9 mouse cellular contexts compared by ENCODE assay signal in genomic region chr2:180272884-180273321, GRCm38 (mm10). TPM values are rescaled to one million over a fixed set of nuclear protein-coding genes. Genes with fewer than 3 reads are reported as not detected.
A peak's percentile ranks its signal among the peaks of the same experiment; 100 is the strongest.
DNase-seq lines count a peak whose midpoint lies in the region; ATAC-seq and TF ChIP-seq lines count a peak whose summit lies in the region.
"Had no signal": no experiment of that assay in that cellular context is flagged by ENCODE, and none has a peak within 500 bp of the region (broad histone marks: within the 10 kb centered on the region; RNA-seq: fewer than 3 reads in every experiment).

No protein-coding gene starts in this region.

- H3K4me2 ChIP-seq in heart, embryonic 11.5 days = peak overlapping the region; percentile 92
- peak overlapping the region; percentile 95 for H3K4me2 ChIP-seq in hindbrain, embryonic 14.5 days (replicated peaks)
- H3K4me2 ChIP-seq in liver, embryonic 16.5 days (ENCODE audit: low read depth, low read length) = peak overlapping the region; percentile 96

- peak overlapping the region; percentile 76 for H3K4me3 ChIP-seq in heart, embryonic 11.5 days (ENCODE audit: low read depth, low read length)
- peak overlapping the region; percentile 64 for H3K4me3 ChIP-seq in C2C12 (ENCODE audit: insufficient read depth, poor library complexity, severe bottlenecking)
- H3K4me3 ChIP-seq in hindbrain, embryonic 14.5 days (replicated peaks; ENCODE audit: low read length) = peak overlapping the region; percentile 92
- H3K4me3 ChIP-seq in liver, embryonic 16.5 days (ENCODE audit: low read depth, low read length) = peak overlapping the region; percentile 78
- H3K4me3 ChIP-seq in testis, adult 2 months (ENCODE audit: control insufficient read depth, low read depth, low read length) = peak overlapping the region; percentile 85

- H3K36me3 ChIP-seq in heart, embryonic 11.5 days (ENCODE audit: control insufficient read depth, insufficient read depth, low read length) = no peaks in the 10 kb centered on the region; the same call in 1 of the 2 replicates
- H3K36me3 ChIP-seq in C2C12 (ENCODE audit: control insufficient read depth, insufficient read depth) = peaks cover 3% of the 10 kb centered on the region
- H3K36me3 ChIP-seq in hindbrain, embryonic 14.5 days (replicated peaks; ENCODE audit: control insufficient read depth, insufficient read depth) = peaks cover 7% of the 10 kb centered on the region; the same call in 1 of the 2 replicates
- no peaks in the 10 kb centered on the region for H3K36me3 ChIP-seq in liver, embryonic 16.5 days (ENCODE audit: control insufficient read depth, insufficient read depth)
- no peaks in the 10 kb centered on the region for H3K36me3 ChIP-seq in testis, adult 2 months (ENCODE audit: control insufficient read depth, insufficient read depth, low read length)

- intact Hi-C loops in heart, postnatal 36 days (cut with DNase I) = loop anchor here (2.0 to 10.0 kb wide), 3 partner anchors 14 to 432 kb away; partner anchors contain the start of genes Dido1 and Taf4

- WGBS in heart, embryonic 11.5 days (ENCODE audit: insufficient replicate concordance) = under 1% methylated on average over 34 of the region's 37 CpGs
- 1% methylated on average over 20 of the region's 37 CpGs for WGBS in hindbrain, embryonic 14.5 days
- 1% methylated on average over 30 of the region's 37 CpGs for WGBS in liver, embryonic 16.5 days (ENCODE audit: insufficient replicate concordance)

- H3K9ac ChIP-seq in heart, embryonic 11.5 days (ENCODE audit: low read depth, low read length) = peak overlapping the region; percentile 78
- H3K9ac ChIP-seq in hindbrain, embryonic 14.5 days = peak overlapping the region; percentile 97
- H3K9ac ChIP-seq in liver, embryonic 16.5 days (ENCODE audit: low read depth, low read length) = peak overlapping the region; percentile 82

- peaks cover 49% of the 10 kb centered on the region for H3K4me1 ChIP-seq in heart, embryonic 11.5 days (ENCODE audit: control insufficient read depth, insufficient read depth, low read length)
- H3K4me1 ChIP-seq in hindbrain, embryonic 14.5 days (replicated peaks; ENCODE audit: control insufficient read depth, insufficient read depth, low read length) = peaks cover 28% of the 10 kb centered on the region
- peaks cover 37% of the 10 kb centered on the region for H3K4me1 ChIP-seq in liver, embryonic 16.5 days (ENCODE audit: control insufficient read depth, low read depth, low read length)
- peaks cover 9% of the 10 kb centered on the region for H3K4me1 ChIP-seq in testis, adult 2 months (ENCODE audit: control insufficient read depth, insufficient read depth, low read length)

- no peaks in the 10 kb centered on the region for H3K79me3 ChIP-seq in C2C12 (ENCODE audit: low read depth)

- TF ChIP-seq POLR2A in testis, adult 2 months (IDR thresholded peaks at IDR 0.05; ENCODE audit: control insufficient read depth, low read depth, low read length) = no peak

- H3ac ChIP-seq in C2C12 (ENCODE audit: control insufficient read depth, insufficient read length, low read depth) = peak overlapping the region; percentile 95

- ATAC-seq in heart, embryonic 11.5 days (replicated peaks; ENCODE audit: insufficient number of reproducible peaks, low FRiP score, low TSS enrichment) = peak; percentile 36
- ATAC-seq in hindbrain, embryonic 14.5 days (ENCODE audit: low FRiP score) = peak; percentile 29
- ATAC-seq in liver, embryonic 16.5 days (ENCODE audit: low read depth) = peak; percentile 43
- no peak for ATAC-seq in megakaryocyte-erythroid progenitor cell, adult 5-6 weeks (replicated peaks; ENCODE audit: low FRiP score, low TSS enrichment, poor library complexity, severe bottlenecking)

- H3K27me3 ChIP-seq in heart, embryonic 11.5 days (ENCODE audit: control insufficient read depth, insufficient read depth, low read length) = no peaks in the 10 kb centered on the region
- peaks cover 14% of the 10 kb centered on the region for H3K27me3 ChIP-seq in C2C12 (ENCODE audit: control insufficient read depth, insufficient read depth, insufficient read length)
- no peaks in the 10 kb centered on the region for H3K27me3 ChIP-seq in hindbrain, embryonic 14.5 days (ENCODE audit: control insufficient read depth, insufficient read depth, low read length)
- no peaks in the 10 kb centered on the region for H3K27me3 ChIP-seq in liver, embryonic 16.5 days (ENCODE audit: control insufficient read depth, insufficient read depth, low read depth, low read length)
- H3K27me3 ChIP-seq in testis, adult 2 months (ENCODE audit: control insufficient read depth, insufficient read depth, low read length) = no peaks in the 10 kb centered on the region

- H3K79me2 ChIP-seq in C2C12 (ENCODE audit: control insufficient read depth, insufficient read depth) = peaks cover 12% of the 10 kb centered on the region

- DNase-seq in heart, postnatal 36 days = no peak
- peak; percentile 79 for DNase-seq in cerebellum, adult 9-11 months
- DNase-seq in hindbrain, embryonic 14.5 days (ENCODE audit: low spot score) = no peak

- H3K27ac ChIP-seq in heart, embryonic 11.5 days (ENCODE audit: low read depth, low read length) = no peak overlapping the region
- peak overlapping the region; percentile 67 for H3K27ac ChIP-seq in hindbrain, embryonic 14.5 days
- H3K27ac ChIP-seq in liver, embryonic 16.5 days (ENCODE audit: low read length) = peak overlapping the region; percentile 31; the same call in 1 of the 2 replicates
- H3K27ac ChIP-seq in testis, adult 2 months (ENCODE audit: control insufficient read depth, insufficient read depth, low read depth, low read length) = peak overlapping the region; percentile 73

- no peaks in the 10 kb centered on the region for H3K9me3 ChIP-seq in heart, embryonic 11.5 days (replicated peaks; ENCODE audit: control insufficient read depth, low read length)
- H3K9me3 ChIP-seq in hindbrain, embryonic 14.5 days (ENCODE audit: control insufficient read depth, low read length) = no peaks in the 10 kb centered on the region
- H3K9me3 ChIP-seq in liver, embryonic 16.5 days (replicated peaks; ENCODE audit: control insufficient read depth, low read length) = no peaks in the 10 kb centered on the region

- no peak for TF ChIP-seq CTCF in C2C12 (IDR thresholded peaks at IDR 0.05; ENCODE audit: control insufficient read depth, insufficient read depth, insufficient read length)
- no peak for TF ChIP-seq CTCF in testis, adult 2 months (IDR thresholded peaks at IDR 0.05; ENCODE audit: control insufficient read depth, insufficient read depth, insufficient replicate concordance, low read depth, low read length)

TF ChIP-seq in C2C12, 6 proteins besides CTCF, POLR2A, EP300 and RAD21:
- TF ChIP-seq MYOG (IDR thresholded peaks at IDR 0.05; ENCODE audit: control insufficient read depth, extremely low read depth, insufficient read length) (no peak), MYOD1 (IDR thresholded peaks at IDR 0.05; ENCODE audit: control insufficient read depth, insufficient read length, low read depth) (no peak), USF1 (IDR thresholded peaks at IDR 0.05; ENCODE audit: low read depth) (no peak), MAX (IDR thresholded peaks at IDR 0.05) (no peak), FOSL1 (IDR thresholded peaks at IDR 0.05; ENCODE audit: insufficient read depth, low read length, poor library complexity, severe bottlenecking) (no peak), CEBPB (IDR thresholded peaks at IDR 0.05; ENCODE audit: low read depth) (no peak)

RNA-seq across cellular contexts. Expression of gene Cables2, which starts 0.4 kb away (rescaled TPM):
- 11.8 TPM in 2 replicates for polyA plus RNA-seq in heart, embryonic 11.5 days (2014; fragmentation: Nextera tagmentation; extraction: Ambion mirVana)
- total RNA-seq in heart, postnatal 36 days (2021) = 10 to 100 TPM; 11.2 to 13.5 TPM
- 7.9 TPM for polyA plus RNA-seq in C2C12 (2012; fragmentation: generic; extraction: Trizol)
- polyA plus RNA-seq in hindbrain, embryonic 14.5 days (2014; fragmentation: Nextera tagmentation; extraction: Ambion mirVana) = 40.6 and 40.9 TPM in 2 replicates
- polyA plus RNA-seq in liver, embryonic 16.5 days (2015; fragmentation: Nextera tagmentation; extraction: Ambion mirVana) = 1.3 and 1.7 TPM in 2 replicates
- polyA plus RNA-seq in testis, adult 2 months (2012; rRNA removed) = 23.9 and 24.2 TPM in 2 replicates
- 13.8 and 14.4 TPM in 2 replicates for total RNA-seq in megakaryocyte-erythroid progenitor cell, adult 5-6 weeks (2014; fragmentation: Nextera tagmentation)
- 7.4 and 20.8 TPM in 2 replicates for total RNA-seq in megakaryocyte-erythroid progenitor cell, adult 5-6 weeks (2017)

RNA-seq across cellular contexts. Expression of gene Rps21, which starts 15.7 kb away (rescaled TPM):
- 347 and 390 TPM in 2 replicates for polyA plus RNA-seq in heart, embryonic 11.5 days (2014; fragmentation: Nextera tagmentation; extraction: Ambion mirVana)
- 100 to 1,000 TPM; 500 to 574 TPM for total RNA-seq in heart, postnatal 36 days (2021)
- 5,244 TPM for polyA plus RNA-seq in C2C12 (2012; fragmentation: generic; extraction: Trizol)
- polyA plus RNA-seq in hindbrain, embryonic 14.5 days (2014; fragmentation: Nextera tagmentation; extraction: Ambion mirVana) = 372 and 509 TPM in 2 replicates
- 262 and 314 TPM in 2 replicates for polyA plus RNA-seq in liver, embryonic 16.5 days (2015; fragmentation: Nextera tagmentation; extraction: Ambion mirVana)
- 703 and 848 TPM in 2 replicates for polyA plus RNA-seq in testis, adult 2 months (2012; rRNA removed)
- 3,693 and 4,041 TPM in 2 replicates for total RNA-seq in megakaryocyte-erythroid progenitor cell, adult 5-6 weeks (2014; fragmentation: Nextera tagmentation)
- 2,831 and 3,324 TPM in 2 replicates for total RNA-seq in megakaryocyte-erythroid progenitor cell, adult 5-6 weeks (2017)

RNA-seq across cellular contexts. Expression of gene Rbbp8nl, which starts 16.8 kb away (rescaled TPM):
- 0.10 TPM in 1 of 2 replicates, not detected in the other for polyA plus RNA-seq in heart, embryonic 11.5 days (2014; fragmentation: Nextera tagmentation; extraction: Ambion mirVana)
- not detected for total RNA-seq in heart, postnatal 36 days (2021)
- polyA plus RNA-seq in C2C12 (2012; fragmentation: generic; extraction: Trizol) = not detected
- not detected in 2 replicates for polyA plus RNA-seq in hindbrain, embryonic 14.5 days (2014; fragmentation: Nextera tagmentation; extraction: Ambion mirVana)
- not detected in 2 replicates for polyA plus RNA-seq in liver, embryonic 16.5 days (2015; fragmentation: Nextera tagmentation; extraction: Ambion mirVana)
- 0.08 TPM in 1 of 2 replicates, not detected in the other for polyA plus RNA-seq in testis, adult 2 months (2012; rRNA removed)
- not detected in 2 replicates for total RNA-seq in megakaryocyte-erythroid progenitor cell, adult 5-6 weeks (2014; fragmentation: Nextera tagmentation)
- not detected in 2 replicates for total RNA-seq in megakaryocyte-erythroid progenitor cell, adult 5-6 weeks (2017)
- total RNA-seq: layer of hippocampus, adult 18-20 months had no signal

RNA-seq across cellular contexts. Expression of gene Lama5, which starts 47.2 kb away (rescaled TPM):
- 24.0 and 27.5 TPM in 2 replicates for polyA plus RNA-seq in heart, embryonic 11.5 days (2014; fragmentation: Nextera tagmentation; extraction: Ambion mirVana)
- total RNA-seq in heart, postnatal 36 days (2021) = 10 to 100 TPM; 70.7 to 76.3 TPM
- 47.4 TPM for polyA plus RNA-seq in C2C12 (2012; fragmentation: generic; extraction: Trizol)
- polyA plus RNA-seq in hindbrain, embryonic 14.5 days (2014; fragmentation: Nextera tagmentation; extraction: Ambion mirVana) = 2.6 and 2.9 TPM in 2 replicates
- 2.0 and 2.6 TPM in 2 replicates for polyA plus RNA-seq in liver, embryonic 16.5 days (2015; fragmentation: Nextera tagmentation; extraction: Ambion mirVana)
- polyA plus RNA-seq in testis, adult 2 months (2012; rRNA removed) = 7.5 and 8.3 TPM in 2 replicates
- 0.04 and 0.25 TPM in 2 replicates for total RNA-seq in megakaryocyte-erythroid progenitor cell, adult 5-6 weeks (2014; fragmentation: Nextera tagmentation)
- total RNA-seq in megakaryocyte-erythroid progenitor cell, adult 5-6 weeks (2017) = 0.05 TPM in 1 of 2 replicates, not detected in the other
